In genomic region chr15:41352129-41352528, GRCm38 (mm10) we compare ENCODE assay signal across 24 mouse cellular contexts.
"Had no signal": no experiment of that assay in that cellular context is flagged by ENCODE, and none has a peak within 500 bp of the region (broad histone marks: within the 10 kb centered on the region; RNA-seq: fewer than 3 reads in every experiment).

No protein-coding gene starts in this region.

- H3K27me3 ChIP-seq: heart, embryonic 13.5 days; heart, embryonic 15.5 days; hindbrain, embryonic 13.5 days; hindbrain, embryonic 15.5 days; limb, embryonic 13.5 days; limb, embryonic 15.5 days; liver, embryonic 12.5 days had no signal

- H3K4me3 ChIP-seq: gastrocnemius, adult 2 months; heart, embryonic 10.5 days; heart, embryonic 13.5 days; heart, embryonic 15.5 days; hindbrain, embryonic 13.5 days; hindbrain, embryonic 15.5 days; left cerebral cortex, adult 2 months; limb, embryonic 13.5 days; limb, embryonic 15.5 days; liver, embryonic 12.5 days had no signal

- H3K4me2 ChIP-seq: heart, embryonic 13.5 days; heart, embryonic 15.5 days; hindbrain, embryonic 13.5 days; hindbrain, embryonic 15.5 days; limb, embryonic 13.5 days; limb, embryonic 15.5 days; liver, embryonic 12.5 days had no signal

- H3K27ac ChIP-seq: gastrocnemius, adult 2 months; heart, embryonic 10.5 days; heart, embryonic 13.5 days; heart, embryonic 15.5 days; hindbrain, embryonic 13.5 days; hindbrain, embryonic 15.5 days; hindbrain, postnatal 0 days; left cerebral cortex, adult 2 months; limb, embryonic 13.5 days; limb, embryonic 15.5 days; liver, embryonic 12.5 days; liver, embryonic 14.5 days had no signal

- DNase-seq: gastrocnemius, adult 2 months; gastrocnemius, postnatal 10 days; gastrocnemius, postnatal 25 days; heart, adult 18-20 months; heart, postnatal 14 days; heart, postnatal 36 days; kidney, adult 11 months; kidney, postnatal 10 days; kidney, postnatal 36 days; layer of hippocampus, adult 9-11 months; layer of hippocampus, postnatal 36 days; left cerebral cortex, postnatal 4 days had no signal

- H3K9ac ChIP-seq: heart, embryonic 13.5 days; heart, embryonic 15.5 days; hindbrain, embryonic 13.5 days; hindbrain, embryonic 15.5 days; limb, embryonic 13.5 days; limb, embryonic 15.5 days; liver, embryonic 12.5 days; liver, embryonic 14.5 days had no signal

- H3K9me3 ChIP-seq: heart, embryonic 10.5 days; heart, embryonic 13.5 days; heart, embryonic 15.5 days; hindbrain, embryonic 13.5 days; hindbrain, embryonic 15.5 days; limb, embryonic 13.5 days; limb, embryonic 15.5 days; liver, embryonic 12.5 days had no signal

- ATAC-seq: hindbrain, postnatal 0 days; intestine, embryonic 16.5 days; liver, embryonic 12.5 days had no signal

- H3K4me1 ChIP-seq: heart, embryonic 10.5 days; heart, embryonic 15.5 days; hindbrain, embryonic 13.5 days; hindbrain, embryonic 15.5 days; limb, embryonic 13.5 days; limb, embryonic 15.5 days; liver, embryonic 12.5 days had no signal

- H3K36me3 ChIP-seq: heart, embryonic 10.5 days; heart, embryonic 13.5 days; heart, embryonic 15.5 days; hindbrain, embryonic 13.5 days; hindbrain, embryonic 15.5 days; limb, embryonic 13.5 days; limb, embryonic 15.5 days; liver, embryonic 12.5 days had no signal
